Mouse (Mus musculus) regulatory T cell (primary cell): ENCODE results near the gene Cadps2.

ENCODE experiments used
- in situ Hi-C: fragments of 300-600 bp; cut with MboI, MseI; formaldehyde crosslinking; loops from one replicate; pipeline ENCODE4 v1.15.1; 2025; ENCODE audit warnings: high pct_unique_total_duplicates

The Cadps2 gene

GRCm38 (mm10) chr6:23839009-23839811, at the start of gene Cadps2:
Gene Cadps2, minus strand, starts transcription at chr6:23839421.
- in situ Hi-C loops = no loop called here

- in situ Hi-C loops = no loop called here
Measured at GRCm38 (mm10) chr6:23886418-23886817, 47.2 kb upstream of the Cadps2 start.

GRCm38 (mm10) chr6:23876765-23877408, 37.7 kb upstream of the Cadps2 start:
- in situ Hi-C loops = no loop called here

- in situ Hi-C loops = no loop called here
Measured at GRCm38 (mm10) chr6:23876363-23876762, 37.1 kb upstream of the Cadps2 start.

- in situ Hi-C loops = no loop called here
Measured at GRCm38 (mm10) chr6:23873812-23874211, 34.6 kb upstream of the Cadps2 start.

- in situ Hi-C loops = no loop called here
Measured at GRCm38 (mm10) chr6:23873231-23873630, 34.0 kb upstream of the Cadps2 start.

GRCm38 (mm10) chr6:23869971-23870370, 30.8 kb upstream of the Cadps2 start:
- in situ Hi-C loops = no loop called here

GRCm38 (mm10) chr6:23866298-23866697, 27.1 kb upstream of the Cadps2 start:
- in situ Hi-C loops = no loop called here

- in situ Hi-C loops = no loop called here
Measured at GRCm38 (mm10) chr6:23853464-23853863, 14.2 kb upstream of the Cadps2 start.

GRCm38 (mm10) chr6:23840001-23840400, 780 bp upstream of the Cadps2 start:
- in situ Hi-C loops = no loop called here

GRCm38 (mm10) chr6:23838401-23839008, 716 bp downstream of the Cadps2 start:
- in situ Hi-C loops = no loop called here

- in situ Hi-C loops = no loop called here
Measured at GRCm38 (mm10) chr6:23837631-23838030, 1.6 kb downstream of the Cadps2 start.

GRCm38 (mm10) chr6:23837127-23837526, 2.1 kb downstream of the Cadps2 start:
- in situ Hi-C loops = no loop called here

GRCm38 (mm10) chr6:23836694-23837093, 2.5 kb downstream of the Cadps2 start:
- in situ Hi-C loops = no loop called here

- in situ Hi-C loops = no loop called here
Measured at GRCm38 (mm10) chr6:23835552-23835951, 3.7 kb downstream of the Cadps2 start.

- in situ Hi-C loops = no loop called here
Measured at GRCm38 (mm10) chr6:23830741-23831140, 8.5 kb downstream of the Cadps2 start.

- in situ Hi-C loops = no loop called here
Measured at GRCm38 (mm10) chr6:23829338-23829737, 9.9 kb downstream of the Cadps2 start.

GRCm38 (mm10) chr6:23821819-23822218, 17.4 kb downstream of the Cadps2 start:
- in situ Hi-C loops = no loop called here

- in situ Hi-C loops = no loop called here
Measured at GRCm38 (mm10) chr6:23810087-23810486, 29.1 kb downstream of the Cadps2 start.

GRCm38 (mm10) chr6:23809344-23809743, 29.9 kb downstream of the Cadps2 start:
- in situ Hi-C loops = no loop called here

- in situ Hi-C loops = no loop called here
Measured at GRCm38 (mm10) chr6:23805333-23805732, 33.9 kb downstream of the Cadps2 start.

- in situ Hi-C loops = no loop called here
Measured at GRCm38 (mm10) chr6:23791822-23792221, 47.4 kb downstream of the Cadps2 start.

GRCm38 (mm10) chr6:23777641-23778040, 61.6 kb downstream of the Cadps2 start:
- in situ Hi-C loops = no loop called here
